Mouse (Mus musculus) ES-Bruce4 (cell line): Measurements from ENCODE around the gene Tmem189.

Experiments
- CTCF ChIP-seq: IDR thresholded peaks from one replicate; pipeline ENCODE4 v1.8.1; 2011; ENCODE audit warnings: low read depth, low read length
- POLR2A ChIP-seq: IDR thresholded peaks from one replicate; pipeline ENCODE4 v1.8.1; 2011; ENCODE audit warnings: low read length; ENCODE audit not compliant: insufficient read depth

GRCm38 (mm10) chr2:167651622-167652021 lies 38.0 kb downstream of the Tmem189 start:
- TF ChIP-seq POLR2A = no peak
- no peak for TF ChIP-seq CTCF
